Mouse (Mus musculus) heart, embryonic 11.5 days (tissue): ENCODE data around the gene Smg7. TPM values are rescaled to one million over a fixed set of nuclear protein-coding genes. Genes with fewer than 3 reads are reported as not detected.
"Not testable (repeated sequence)": the region's sequence is repeated elsewhere in the genome, so short reads cannot be mapped to it uniquely, and the experiment has no call there.

Source experiments
- ATAC-seq: fragments of 200-750 bp; cut with Nextera tagmentation; replicated peaks from 2 replicates; pipeline ENCODE4 v1.8.0; 2017; ENCODE audit warnings: moderate library complexity; ENCODE audit not compliant: insufficient number of reproducible peaks, low FRiP score, low TSS enrichment
- H3K27ac ChIP-seq: fragments of 300-500 bp; sonication (generic); 2 replicates; pipeline ENCODE4 v1.5.1; 2014; ENCODE audit warnings: mild to moderate bottlenecking, low read depth, low read length
- H3K27me3 ChIP-seq: fragments of 300-500 bp; sonication (generic); 2 replicates; pipeline ENCODE4 v1.6.1; 2014; ENCODE audit warnings: mild to moderate bottlenecking, low read length, mixed read lengths; ENCODE audit not compliant: control insufficient read depth, insufficient read depth
- H3K36me3 ChIP-seq: fragments of 300-500 bp; sonication (generic); 2 replicates; pipeline ENCODE4 v1.6.1; 2014; ENCODE audit warnings: mild to moderate bottlenecking, low read length, moderate library complexity, mixed read lengths; ENCODE audit not compliant: control insufficient read depth, insufficient read depth
- H3K4me1 ChIP-seq: fragments of 300-500 bp; sonication (generic); 2 replicates; pipeline ENCODE4 v1.6.1; 2014; ENCODE audit warnings: low read length; ENCODE audit not compliant: control insufficient read depth, insufficient read depth
- H3K4me2 ChIP-seq: fragments of 300-500 bp; sonication (generic); 2 replicates; pipeline ENCODE4 v1.6.1; 2014; ENCODE audit warnings: mild to moderate bottlenecking, moderate library complexity
- H3K4me3 ChIP-seq: fragments of 300-500 bp; sonication (generic); 2 replicates; pipeline ENCODE4 v1.5.1; 2014; ENCODE audit warnings: low read depth, low read length
- H3K9ac ChIP-seq: fragments of 300-500 bp; sonication (generic); 2 replicates; pipeline ENCODE4 v1.6.1; 2014; ENCODE audit warnings: mild to moderate bottlenecking, low read depth, low read length, moderate library complexity
- H3K9me3 ChIP-seq: fragments of 300-500 bp; sonication (generic); replicated peaks from 2 replicates; pipeline ENCODE4 v1.6.1; 2016; ENCODE audit warnings: low read length; ENCODE audit not compliant: control insufficient read depth
- WGBS: fragments of 180-500 bp; shearing (Covaris S2); extraction: QIAGEN DNeasy Blood & Tissue Kit; methylation state at CpG from one replicate; pipeline ENCODE4 v1.1.7; 2014; ENCODE audit not compliant: insufficient replicate concordance; 5-methylcytosine and 5-hydroxymethylcytosine counted together
- polyA plus RNA-seq: library from polyadenylated mRNA; unstranded; fragments of >200 nt; fragmentation: Nextera tagmentation; extraction: Ambion mirVana; gene quantifications from 2 replicates; pipeline ENCODE4 v1.2.1, GENCODE M21; 2014

The Smg7 gene
- polyA plus RNA-seq, 1 experiment from 2014 or later, result 31.6 TPM

GRCm38 (mm10) chr1:152915766-152916165 is 13.3 kb upstream of the Smg7 start:
- no peak overlapping the region for H3K27ac ChIP-seq
- H3K9ac ChIP-seq, result no peak overlapping the region
- no peaks in the 10 kb centered on the region for H3K27me3 ChIP-seq
- no peak for ATAC-seq
- peaks cover 4% of the 10 kb centered on the region; the same call in 1 of the 2 replicates for H3K4me1 ChIP-seq
- 50% methylated on average over 5 of the region's 5 CpGs for WGBS
- H3K36me3 ChIP-seq, result no peaks in the 10 kb centered on the region
- no peak overlapping the region for H3K4me2 ChIP-seq
- no peak overlapping the region for H3K4me3 ChIP-seq
- H3K9me3 ChIP-seq, result no peaks in the 10 kb centered on the region

GRCm38 (mm10) chr1:152913483-152914460 is 11.3 kb upstream of the Smg7 start:
- ATAC-seq, result no peak
- peaks cover 4% of the 10 kb centered on the region; the same call in 1 of the 2 replicates for H3K4me1 ChIP-seq
- 58% methylated on average over 6 of the region's 6 CpGs for WGBS

GRCm38 (mm10) chr1:152904469-152904868 is 2.0 kb upstream of the Smg7 start:
- WGBS, result 1% methylated on average over 14 of the region's 14 CpGs
- peak overlapping the region; percentile 62; the same call in 1 of the 2 replicates for H3K9ac ChIP-seq
- peak; percentile 46; the same call in 1 of the 2 replicates for ATAC-seq
- H3K36me3 ChIP-seq, result no peaks in the 10 kb centered on the region; the same call in 1 of the 2 replicates
- no peaks in the 10 kb centered on the region for H3K9me3 ChIP-seq
- peak overlapping the region; percentile 95 for H3K4me2 ChIP-seq
- peak overlapping the region; percentile 49 for H3K4me3 ChIP-seq
- H3K27ac ChIP-seq, result no peak overlapping the region; the same call in 1 of the 2 replicates
- peaks cover 7% of the 10 kb centered on the region; the same call in 1 of the 2 replicates for H3K4me1 ChIP-seq
- H3K27me3 ChIP-seq, result no peaks in the 10 kb centered on the region

More at GRCm38 (mm10) chr1:152913483-152914460, 11.3 kb upstream of the Smg7 start:
- no peak overlapping the region for H3K4me3 ChIP-seq
- H3K27me3 ChIP-seq, result no peaks in the 10 kb centered on the region
- H3K27ac ChIP-seq, result no peak overlapping the region
- no peaks in the 10 kb centered on the region for H3K36me3 ChIP-seq
- H3K9me3 ChIP-seq, result no peaks in the 10 kb centered on the region
- H3K9ac ChIP-seq, result no peak overlapping the region
- no peak overlapping the region for H3K4me2 ChIP-seq

- peak overlapping the region; percentile 98 for H3K9ac ChIP-seq
- ATAC-seq, result no peak
- peak overlapping the region; percentile 98 for H3K27ac ChIP-seq
- H3K4me1 ChIP-seq, result peaks cover 7% of the 10 kb centered on the region; the same call in 1 of the 2 replicates
- H3K9me3 ChIP-seq, result no peaks in the 10 kb centered on the region
- H3K27me3 ChIP-seq, result no peaks in the 10 kb centered on the region
- WGBS, result under 1% methylated on average over 36 of the region's 36 CpGs
- H3K36me3 ChIP-seq, result no peaks in the 10 kb centered on the region; the same call in 1 of the 2 replicates
- H3K4me2 ChIP-seq, result peak overlapping the region; percentile 95
- H3K4me3 ChIP-seq, result peak overlapping the region; percentile 97
Observed at GRCm38 (mm10) chr1:152903591-152904135, 1.2 kb upstream of the Smg7 start.

GRCm38 (mm10) chr1:152902665-152903516 is 445 bp upstream of the Smg7 start:
- Histone ChIP-seq H3K27ac (peak overlapping the region; percentile 98), H3K36me3 (no peaks in the 10 kb centered on the region; the same call in 1 of the 2 replicates), H3K9me3 (no peaks in the 10 kb centered on the region), H3K4me2 (peak overlapping the region; percentile 95), H3K4me3 (peak overlapping the region; percentile 97), H3K4me1 (peaks cover 7% of the 10 kb centered on the region; the same call in 1 of the 2 replicates), H3K27me3 (no peaks in the 10 kb centered on the region), H3K9ac (peak overlapping the region; percentile 98)
- 0% methylated on average over 41 of the region's 69 CpGs for WGBS
- ATAC-seq, result peak; percentile 91

GRCm38 (mm10) chr1:152901419-152901764 is 1.1 kb downstream of the Smg7 start:
- peak overlapping the region; percentile 85 for H3K4me2 ChIP-seq
- peak overlapping the region; percentile 97; the same call in 1 of the 2 replicates for H3K27ac ChIP-seq
- WGBS, result 2% methylated on average over 6 of the region's 6 CpGs

GRCm38 (mm10) chr1:152888086-152888485 is 14.4 kb downstream of the Smg7 start:
- H3K4me1 ChIP-seq, H3K27me3 ChIP-seq, H3K36me3 ChIP-seq, ATAC-seq, H3K4me3 ChIP-seq, H3K9ac ChIP-seq, H3K27ac ChIP-seq, H3K4me2 ChIP-seq, H3K9me3 ChIP-seq: not testable (repeated sequence)
- 93% methylated on average over 3 of the region's 5 CpGs for WGBS

More at GRCm38 (mm10) chr1:152901419-152901764, 1.1 kb downstream of the Smg7 start:
- no peaks in the 10 kb centered on the region; the same call in 1 of the 2 replicates for H3K36me3 ChIP-seq
- H3K27me3 ChIP-seq, result no peaks in the 10 kb centered on the region
- H3K9me3 ChIP-seq, result no peaks in the 10 kb centered on the region
- H3K4me3 ChIP-seq, result peak overlapping the region; percentile 97
- peaks cover 7% of the 10 kb centered on the region; the same call in 1 of the 2 replicates for H3K4me1 ChIP-seq
- ATAC-seq, result no peak
- H3K9ac ChIP-seq, result peak overlapping the region; percentile 98

GRCm38 (mm10) chr1:152871031-152871430 is 31.4 kb downstream of the Smg7 start:
- no peaks in the 10 kb centered on the region for H3K9me3 ChIP-seq
- H3K27me3 ChIP-seq, result no peaks in the 10 kb centered on the region
- H3K4me3 ChIP-seq, result no peak overlapping the region
- H3K9ac ChIP-seq, result no peak overlapping the region
- H3K36me3 ChIP-seq, result peaks cover 6% of the 10 kb centered on the region; the same call in 1 of the 2 replicates
- H3K4me2 ChIP-seq, result no peak overlapping the region
- H3K4me1 ChIP-seq, result 0 out of 2 replicates have a peak, but pooled peaks cover 2% of the 10 kb centered on the region
- ATAC-seq, result no peak
- H3K27ac ChIP-seq, result no peak overlapping the region
- 64% methylated on average over 3 of the region's 3 CpGs for WGBS
